Comparison of ENCODE assay signal across 16 mouse cellular contexts in genomic region chr8:120014267-120015023, GRCm38 (mm10). TPM values are rescaled to one million over a fixed set of nuclear protein-coding genes. Genes with fewer than 3 reads are reported as not detected.
DNase-seq lines count a peak whose midpoint lies in the region; ATAC-seq and TF ChIP-seq lines count a peak whose summit lies in the region.
"Had no signal": no experiment of that assay in that cellular context is flagged by ENCODE, and none has a peak within 500 bp of the region (broad histone marks: within the 10 kb centered on the region; RNA-seq: fewer than 3 reads in every experiment).

No protein-coding gene starts in this region.

- no peak overlapping the region for H3K4me2 ChIP-seq in kidney, embryonic 16.5 days (replicated peaks; ENCODE audit: low read depth, low read length)
- H3K4me2 ChIP-seq in forebrain, embryonic 15.5 days (replicated peaks), result no peak overlapping the region
- H3K4me2 ChIP-seq: limb, embryonic 15.5 days; neural tube, embryonic 15.5 days had no signal

- no peak for ATAC-seq in G1E (ENCODE audit: extremely low read depth, insufficient number of reproducible peaks, low FRiP score, poor library complexity, severe bottlenecking)
- peak; percentile 31; the same call in 1 of the 2 replicates for ATAC-seq in common myeloid progenitor, adult 5-6 weeks (replicated peaks; ENCODE audit: low read depth, poor library complexity, severe bottlenecking)
- ATAC-seq in kidney, embryonic 16.5 days (ENCODE audit: low FRiP score, low TSS enrichment), result peak; percentile 72
- ATAC-seq in megakaryocyte, adult 5-6 weeks (ENCODE audit: poor library complexity, severe bottlenecking), result peak; percentile 52
- no peak for ATAC-seq in forebrain, embryonic 15.5 days (replicated peaks)

- peaks cover 80% of the 10 kb centered on the region for H3K27me3 ChIP-seq in G1E (ENCODE audit: insufficient read depth, low read length)
- H3K27me3 ChIP-seq in kidney, embryonic 16.5 days (ENCODE audit: insufficient read depth, low read length), result no peaks in the 10 kb centered on the region
- no peaks in the 10 kb centered on the region for H3K27me3 ChIP-seq in forebrain, embryonic 15.5 days
- H3K27me3 ChIP-seq: limb, embryonic 15.5 days; neural tube, embryonic 15.5 days had no signal

- H3K27ac ChIP-seq in kidney, embryonic 16.5 days (ENCODE audit: low read length), result 0 out of 2 replicates have a peak overlapping the region, but pooled peaks have one; percentile 34
- H3K27ac ChIP-seq in forebrain, embryonic 15.5 days (replicated peaks), result no peak overlapping the region
- H3K27ac ChIP-seq: limb, embryonic 15.5 days; neural tube, embryonic 15.5 days had no signal

- H3K9ac ChIP-seq in kidney, embryonic 16.5 days (replicated peaks; ENCODE audit: low read length), result peak overlapping the region; percentile 41; the same call in 1 of the 2 replicates
- no peak overlapping the region for H3K9ac ChIP-seq in forebrain, embryonic 15.5 days (replicated peaks)
- H3K9ac ChIP-seq: limb, embryonic 15.5 days; neural tube, embryonic 15.5 days had no signal

- H3K36me3 ChIP-seq in G1E (replicated peaks), result no peaks in the 10 kb centered on the region
- no peaks in the 10 kb centered on the region for H3K36me3 ChIP-seq in kidney, embryonic 16.5 days (ENCODE audit: insufficient read depth, low read length)
- H3K36me3 ChIP-seq in forebrain, embryonic 15.5 days, result no peaks in the 10 kb centered on the region
- H3K36me3 ChIP-seq: limb, embryonic 15.5 days; neural tube, embryonic 15.5 days had no signal

- 36% methylated on average over 15 of the region's 15 CpGs for WGBS in kidney, embryonic 16.5 days
- 79% methylated on average over 15 of the region's 15 CpGs for WGBS in forebrain, embryonic 15.5 days

- no peaks in the 10 kb centered on the region for H3K9me3 ChIP-seq in G1E (replicated peaks)
- no peaks in the 10 kb centered on the region for H3K9me3 ChIP-seq in kidney, embryonic 16.5 days (ENCODE audit: low read length)
- no peaks in the 10 kb centered on the region for H3K9me3 ChIP-seq in forebrain, embryonic 15.5 days
- H3K9me3 ChIP-seq: limb, embryonic 15.5 days; neural tube, embryonic 15.5 days had no signal

- TF ChIP-seq CTCF in G1E (IDR thresholded peaks at IDR 0.05; ENCODE audit: low read depth, low read length), result no peak

- peak overlapping the region; percentile 4; the same call in 1 of the 2 replicates for H3K4me3 ChIP-seq in G1E (ENCODE audit: low read depth, low read length)
- H3K4me3 ChIP-seq in kidney, embryonic 16.5 days (ENCODE audit: low read length), result no peak overlapping the region
- H3K4me3 ChIP-seq in forebrain, embryonic 15.5 days, result no peak overlapping the region
- H3K4me3 ChIP-seq: limb, embryonic 15.5 days; neural tube, embryonic 15.5 days had no signal

- no peak for DNase-seq in G1E (ENCODE audit: low spot score)
- DNase-seq in right cerebral cortex, postnatal 14 days, result no peak
- no peak for DNase-seq in right cerebral cortex, adult 2 months (ENCODE audit: low spot score in 2 of 2)
- DNase-seq: adrenal gland, postnatal 25 days; cerebellum, adult 11 months; gastrocnemius, postnatal 36 days; layer of hippocampus, postnatal 36 days; lung, postnatal 36 days; right cerebral cortex, postnatal 25 days; thymus, postnatal 36 days had no signal

- H3K4me1 ChIP-seq in G1E (ENCODE audit: insufficient read depth, low read depth, low read length), result peaks cover 35% of the 10 kb centered on the region
- peaks cover 18% of the 10 kb centered on the region for H3K4me1 ChIP-seq in kidney, embryonic 16.5 days (ENCODE audit: insufficient read depth, low read length)
- H3K4me1 ChIP-seq in forebrain, embryonic 15.5 days, result no peaks in the 10 kb centered on the region

RNA-seq across cellular contexts. Expression of gene Crispld2, which starts 22.2 kb away (rescaled TPM):
- total RNA-seq in G1E (2014; fragmentation: Nextera tagmentation) (0.24 and 0.45 TPM in 2 replicates), G1E (2017) (2.8 and 3.7 TPM in 2 replicates)
- 0.23 and 0.24 TPM in 2 replicates for polyA plus RNA-seq in G1E (2012)
- total RNA-seq in common myeloid progenitor, adult 5-6 weeks (2017), result 0.10 TPM in 1 of 2 replicates, not detected in the other
- polyA plus RNA-seq in kidney, embryonic 16.5 days (2015; fragmentation: Nextera tagmentation; extraction: Ambion mirVana), result 8.7 and 10.1 TPM in 2 replicates
- total RNA-seq in megakaryocyte, adult 5-6 weeks (2015), result 6.4 and 8.8 TPM in 2 replicates
- total RNA-seq in megakaryocyte, adult 5-6 weeks (2017), result 7.8 and 10.5 TPM in 2 replicates
- 1.1 and 1.2 TPM in 2 replicates for polyA plus RNA-seq in forebrain, embryonic 15.5 days (2015; fragmentation: Nextera tagmentation; extraction: Ambion mirVana)

Comparison
In these comparisons a context has a peak if more than half of its experiments do, and no peak if none do; other contexts are left out.
1. ATAC-seq: peak in common myeloid progenitor, adult 5-6 weeks (single experiment), kidney, embryonic 16.5 days (single experiment) and megakaryocyte, adult 5-6 weeks (single experiment); none in G1E (single experiment) and forebrain, embryonic 15.5 days (single experiment).